28 mouse cellular contexts compared by ENCODE assay signal in genomic region chr2:25236614-25237013, GRCm38 (mm10). TPM values are rescaled to one million over a fixed set of nuclear protein-coding genes. Genes with fewer than 3 reads are reported as not detected.
A peak's percentile ranks its signal among the peaks of the same experiment; 100 is the strongest.
DNase-seq lines count a peak whose midpoint lies in the region; ATAC-seq and TF ChIP-seq lines count a peak whose summit lies in the region.
"Had no signal": no experiment of that assay in that cellular context is flagged by ENCODE, and none has a peak within 500 bp of the region (broad histone marks: within the 10 kb centered on the region; RNA-seq: fewer than 3 reads in every experiment).

Gene Rnf224 (minus strand): TSS chr2:25236787.

- no peak within 1 kb of the TSS for H3K9ac ChIP-seq in embryonic facial prominence, embryonic 15.5 days
- no peak within 1 kb of the TSS for H3K9ac ChIP-seq in liver, embryonic 11.5 days (ENCODE audit: low read depth, low read length)
- no peak within 1 kb of the TSS for H3K9ac ChIP-seq in intestine, embryonic 15.5 days
- 0 out of 2 replicates have a peak within 1 kb of the TSS, but pooled peaks have one; percentile 27 for H3K9ac ChIP-seq in stomach, postnatal 0 days (ENCODE audit: low read length)
- H3K9ac ChIP-seq: embryonic facial prominence, embryonic 12.5 days; forebrain, embryonic 12.5 days; heart, embryonic 13.5 days; hindbrain, embryonic 12.5 days; limb, embryonic 12.5 days; liver, embryonic 15.5 days; neural tube, embryonic 15.5 days had no signal

- H3K27ac ChIP-seq in embryonic facial prominence, embryonic 15.5 days (replicated peaks), result peak within 1 kb of the TSS; percentile 55; the same call in 1 of the 2 replicates
- H3K27ac ChIP-seq in embryonic facial prominence, embryonic 10.5 days (replicated peaks), result no peak within 1 kb of the TSS
- no peak within 1 kb of the TSS for H3K27ac ChIP-seq in liver, embryonic 11.5 days (ENCODE audit: low read depth, low read length)
- H3K27ac ChIP-seq in intestine, embryonic 15.5 days, result peak within 1 kb of the TSS; percentile 9; the same call in 1 of the 2 replicates
- H3K27ac ChIP-seq in stomach, postnatal 0 days (replicated peaks), result peak within 1 kb of the TSS; percentile 91
- H3K27ac ChIP-seq: embryonic facial prominence, embryonic 12.5 days; forebrain, embryonic 12.5 days; heart, embryonic 13.5 days; hindbrain, embryonic 12.5 days; limb, embryonic 12.5 days; liver, embryonic 15.5 days; midbrain, embryonic 10.5 days; neural tube, embryonic 15.5 days had no signal

- WGBS in embryonic facial prominence, embryonic 15.5 days, result 27% methylated on average over 8 of the region's 8 CpGs
- WGBS in embryonic facial prominence, embryonic 10.5 days, result 32% methylated on average over 8 of the region's 8 CpGs
- WGBS in liver, embryonic 11.5 days, result 21% methylated on average over 8 of the region's 8 CpGs
- 34% methylated on average over 8 of the region's 8 CpGs for WGBS in intestine, embryonic 15.5 days
- WGBS in stomach, postnatal 0 days, result 33% methylated on average over 8 of the region's 8 CpGs

- H3K4me1 ChIP-seq in embryonic facial prominence, embryonic 15.5 days, result peaks cover 15% of the 10 kb centered on the region
- H3K4me1 ChIP-seq in embryonic facial prominence, embryonic 10.5 days, result peaks cover 20% of the 10 kb centered on the region
- peaks cover 35% of the 10 kb centered on the region for H3K4me1 ChIP-seq in liver, embryonic 11.5 days (replicated peaks; ENCODE audit: control insufficient read depth, insufficient read depth, low read length)
- H3K4me1 ChIP-seq in intestine, embryonic 15.5 days (replicated peaks), result peaks cover 14% of the 10 kb centered on the region
- peaks cover 4% of the 10 kb centered on the region; the same call in 1 of the 2 replicates for H3K4me1 ChIP-seq in stomach, postnatal 0 days (replicated peaks; ENCODE audit: control insufficient read depth, insufficient read depth)

- H3K27me3 ChIP-seq in embryonic facial prominence, embryonic 15.5 days, result peaks cover 9% of the 10 kb centered on the region; the same call in 1 of the 2 replicates
- peaks cover 36% of the 10 kb centered on the region for H3K27me3 ChIP-seq in embryonic facial prominence, embryonic 10.5 days (replicated peaks; ENCODE audit: low read depth, poor library complexity, severe bottlenecking)
- peaks cover 4% of the 10 kb centered on the region; the same call in 1 of the 2 replicates for H3K27me3 ChIP-seq in liver, embryonic 11.5 days (replicated peaks; ENCODE audit: control insufficient read depth, insufficient read depth, low read length)
- H3K27me3 ChIP-seq in intestine, embryonic 15.5 days (replicated peaks), result peaks cover under 1% of the 10 kb centered on the region; the same call in 1 of the 2 replicates
- H3K27me3 ChIP-seq in stomach, postnatal 0 days (ENCODE audit: control insufficient read depth, insufficient read depth, low read length), result no peaks in the 10 kb centered on the region

- no peak for TF ChIP-seq CTCF in stomach, postnatal 0 days (IDR thresholded peaks at IDR 0.05; ENCODE audit: low read depth)

- no peak for ATAC-seq in embryonic facial prominence, embryonic 15.5 days (ENCODE audit: insufficient number of reproducible peaks, low FRiP score, low TSS enrichment, low read depth)
- no peak for ATAC-seq in liver, embryonic 11.5 days (replicated peaks; ENCODE audit: low FRiP score)
- no peak for ATAC-seq in intestine, embryonic 15.5 days
- ATAC-seq in stomach, postnatal 0 days (ENCODE audit: low FRiP score, low TSS enrichment), result no peak
- ATAC-seq: Patski had no signal

- H3K4me2 ChIP-seq in embryonic facial prominence, embryonic 15.5 days (replicated peaks), result no peak within 1 kb of the TSS
- H3K4me2 ChIP-seq in liver, embryonic 11.5 days, result peak within 1 kb of the TSS; percentile 44
- no peak within 1 kb of the TSS for H3K4me2 ChIP-seq in intestine, embryonic 15.5 days (replicated peaks)
- 0 out of 2 replicates have a peak within 1 kb of the TSS, but pooled peaks have one; percentile 17 for H3K4me2 ChIP-seq in stomach, postnatal 0 days (replicated peaks; ENCODE audit: low read depth)
- H3K4me2 ChIP-seq: embryonic facial prominence, embryonic 12.5 days; forebrain, embryonic 12.5 days; heart, embryonic 13.5 days; hindbrain, embryonic 12.5 days; limb, embryonic 12.5 days; liver, embryonic 15.5 days; neural tube, embryonic 15.5 days had no signal

- H3K36me3 ChIP-seq in embryonic facial prominence, embryonic 15.5 days, result no peaks in the 10 kb centered on the region
- no peaks in the 10 kb centered on the region for H3K36me3 ChIP-seq in embryonic facial prominence, embryonic 10.5 days (replicated peaks)
- H3K36me3 ChIP-seq in liver, embryonic 11.5 days (ENCODE audit: control insufficient read depth, insufficient read depth, low read length), result no peaks in the 10 kb centered on the region
- no peaks in the 10 kb centered on the region for H3K36me3 ChIP-seq in intestine, embryonic 15.5 days
- H3K36me3 ChIP-seq in stomach, postnatal 0 days (ENCODE audit: control insufficient read depth, insufficient read depth, low read length), result no peaks in the 10 kb centered on the region
- H3K36me3 ChIP-seq: embryonic facial prominence, embryonic 12.5 days; forebrain, embryonic 12.5 days; heart, embryonic 13.5 days; hindbrain, embryonic 12.5 days; limb, embryonic 12.5 days; liver, embryonic 15.5 days; midbrain, embryonic 10.5 days; neural tube, embryonic 15.5 days had no signal

- TF ChIP-seq EP300 in stomach, postnatal 0 days (optimal IDR thresholded peaks at IDR 0.05), result no peak

- H3K9me3 ChIP-seq in embryonic facial prominence, embryonic 15.5 days (replicated peaks), result no peaks in the 10 kb centered on the region
- H3K9me3 ChIP-seq in embryonic facial prominence, embryonic 10.5 days, result no peaks in the 10 kb centered on the region
- no peaks in the 10 kb centered on the region for H3K9me3 ChIP-seq in liver, embryonic 11.5 days (ENCODE audit: control insufficient read depth, low read length)
- H3K9me3 ChIP-seq in intestine, embryonic 15.5 days, result no peaks in the 10 kb centered on the region
- H3K9me3 ChIP-seq in stomach, postnatal 0 days (ENCODE audit: control insufficient read depth, low read length), result no peaks in the 10 kb centered on the region
- H3K9me3 ChIP-seq: embryonic facial prominence, embryonic 12.5 days; forebrain, embryonic 12.5 days; heart, embryonic 13.5 days; hindbrain, embryonic 12.5 days; limb, embryonic 12.5 days; liver, embryonic 15.5 days; midbrain, embryonic 10.5 days; neural tube, embryonic 15.5 days had no signal

- H3K4me3 ChIP-seq in embryonic facial prominence, embryonic 15.5 days (replicated peaks), result no peak within 1 kb of the TSS
- H3K4me3 ChIP-seq in embryonic facial prominence, embryonic 10.5 days, result no peak within 1 kb of the TSS
- 0 out of 2 replicates have a peak within 1 kb of the TSS, but pooled peaks have one; percentile 8 for H3K4me3 ChIP-seq in liver, embryonic 11.5 days (ENCODE audit: low read depth, low read length)
- no peak within 1 kb of the TSS for H3K4me3 ChIP-seq in intestine, embryonic 15.5 days (replicated peaks)
- H3K4me3 ChIP-seq in stomach, postnatal 0 days (ENCODE audit: low read depth, low read length), result no peak within 1 kb of the TSS
- H3K4me3 ChIP-seq: embryonic facial prominence, embryonic 12.5 days; erythroblast, embryonic 14.5 days; forebrain, embryonic 12.5 days; heart, embryonic 13.5 days; hindbrain, embryonic 12.5 days; limb, embryonic 12.5 days; liver, embryonic 15.5 days; midbrain, embryonic 10.5 days; neural tube, embryonic 15.5 days had no signal

- no peak for DNase-seq in embryonic facial prominence, embryonic 10.5 days (ENCODE audit: low spot score)
- no peak for DNase-seq in liver, embryonic 11.5 days (ENCODE audit: low spot score)
- no peak for DNase-seq in liver
- no peak for DNase-seq in stomach, postnatal 0 days (ENCODE audit: low spot score)
- DNase-seq in thymus, adult 18-20 months, result no peak
- DNase-seq in cerebellum, postnatal 4 days (ENCODE audit: low spot score in 2 of 2), result no peak
- DNase-seq: adrenal gland, postnatal 36 days; cerebellum, adult 9-10 months; heart, postnatal 14 days; kidney, adult 9 months; kidney, postnatal 36 days; layer of hippocampus, postnatal 36 days; right cerebral cortex, postnatal 25 days had no signal

RNA-seq across cellular contexts. Expression of gene Rnf224, which starts in this region (rescaled TPM):
- 0.20 and 0.24 TPM in 2 replicates for polyA plus RNA-seq in embryonic facial prominence, embryonic 15.5 days (2015; fragmentation: Nextera tagmentation; extraction: Ambion mirVana)
- polyA plus RNA-seq in embryonic facial prominence, embryonic 10.5 days (2016; fragmentation: Nextera tagmentation; extraction: Ambion mirVana), result not detected in 2 replicates
- 0.10 and 0.21 TPM in 2 replicates for polyA plus RNA-seq in liver, embryonic 11.5 days (2014; fragmentation: Nextera tagmentation; extraction: Ambion mirVana)
- 0.14 and 0.29 TPM in 2 replicates for polyA plus RNA-seq in intestine, embryonic 15.5 days (2015; fragmentation: Nextera tagmentation; extraction: Ambion mirVana)
- polyA plus RNA-seq in stomach, postnatal 0 days (2015; fragmentation: Nextera tagmentation; extraction: Ambion mirVana), result 0.51 and 0.91 TPM in 2 replicates
- polyA plus RNA-seq: embryonic facial prominence, embryonic 12.5 days; erythroblast, embryonic 14.5 days; forebrain, embryonic 12.5 days; heart, embryonic 13.5 days; hindbrain, embryonic 12.5 days; limb, embryonic 12.5 days; liver, embryonic 15.5 days; lung, embryonic 16.5 days; midbrain, embryonic 10.5 days; neural tube, embryonic 15.5 days; Patski; stomach, embryonic 14.5 days; thymus, postnatal 0 days had no signal

Comparison
In these comparisons a context has a peak if more than half of its experiments do, and no peak if none do; other contexts are left out.
1. H3K27ac ChIP-seq: peak in embryonic facial prominence, embryonic 15.5 days (single experiment), intestine, embryonic 15.5 days (single experiment) and stomach, postnatal 0 days (single experiment); none in embryonic facial prominence, embryonic 10.5 days (single experiment) and liver, embryonic 11.5 days (single experiment).
2. H3K4me2 ChIP-seq: peak in liver, embryonic 11.5 days (single experiment) and stomach, postnatal 0 days (single experiment); none in embryonic facial prominence, embryonic 15.5 days (single experiment) and intestine, embryonic 15.5 days (single experiment).